Mouse (Mus musculus): ENCODE measurements at regions not wholly inside any gene's neighbourhood (a gene's known extent, or its start where the extent isn't known, plus 50 kb on each side); places are given as distances from the start of the nearest gene placed in this dataset.
A peak's percentile ranks its signal among the peaks of the same experiment; 100 is the strongest.

- no peak for DNase-seq
These were observed 140.4 kb upstream of the Grik3 start for GRCm38 (mm10) chr4:125350056-125350455.

GRCm38 (mm10) chr4:125339056-125339455 lies 151.4 kb upstream of the Grik3 start:
- no peak for DNase-seq

DNA sequence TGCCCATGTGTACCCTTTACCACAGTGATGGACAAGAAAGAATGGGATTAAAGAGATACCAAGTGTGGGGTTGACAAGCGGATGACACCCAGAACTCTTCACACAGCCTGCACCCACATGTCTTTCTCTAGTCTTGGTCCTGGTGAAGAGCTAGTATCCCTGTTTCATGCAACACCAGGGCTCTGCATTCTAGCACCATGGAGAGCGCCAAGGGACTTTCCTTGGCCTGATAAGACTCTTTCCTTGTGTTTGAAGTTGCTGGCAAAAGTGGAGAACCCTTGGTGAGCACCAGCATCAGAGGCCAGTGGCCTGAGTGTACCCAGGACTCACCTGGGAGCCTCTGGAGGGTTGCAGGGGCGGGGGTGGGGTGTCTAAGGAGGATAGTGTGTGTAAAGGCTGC lies 161.7 kb upstream of the Grik3 start:
- DNase-seq, result no peak

DNA sequence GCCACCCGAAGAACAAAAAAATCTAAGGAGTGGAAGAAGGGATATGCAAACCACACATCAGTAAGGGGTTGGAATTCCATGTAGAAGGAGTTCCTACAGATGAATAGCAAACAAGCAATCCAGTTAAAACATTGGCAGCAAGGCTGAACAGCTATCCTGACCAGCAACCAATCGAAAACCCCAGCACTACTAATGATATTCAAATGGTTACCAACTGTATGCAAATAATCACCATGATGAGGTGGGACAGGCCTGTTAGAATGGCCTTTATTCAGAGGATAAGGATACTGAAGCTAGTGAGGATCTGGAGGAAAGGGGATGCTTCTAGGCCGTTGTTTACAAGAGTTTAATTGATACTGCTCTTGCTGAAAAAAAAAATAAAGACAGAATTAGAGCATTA lies 166.0 kb upstream of the Grik3 start:
- DNase-seq, result no peak

GRCm38 (mm10) chr4:125319343-125319742 lies 171.2 kb upstream of the Grik3 start:
- DNase-seq, result no peak

DNA sequence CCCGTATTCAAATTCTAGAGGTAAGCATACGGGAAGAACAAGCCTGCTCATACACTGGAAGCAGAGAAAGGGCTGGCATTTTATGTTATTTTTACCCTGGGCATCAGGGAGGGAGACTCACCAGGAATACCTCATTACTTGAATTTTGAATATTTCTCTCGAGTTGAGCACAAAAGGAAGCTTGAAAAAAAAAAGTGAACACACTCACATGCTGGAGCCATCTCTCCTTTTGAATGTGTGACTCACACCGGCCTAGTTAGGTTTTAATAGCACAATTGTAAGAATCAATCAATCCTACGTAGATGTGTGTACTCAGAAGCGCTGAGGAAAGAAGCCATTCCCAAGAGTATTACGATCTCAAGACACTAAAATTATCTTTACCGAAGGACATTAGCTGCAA lies 172.2 kb upstream of the Grik3 start:
- DNase-seq, result no peak

DNA sequence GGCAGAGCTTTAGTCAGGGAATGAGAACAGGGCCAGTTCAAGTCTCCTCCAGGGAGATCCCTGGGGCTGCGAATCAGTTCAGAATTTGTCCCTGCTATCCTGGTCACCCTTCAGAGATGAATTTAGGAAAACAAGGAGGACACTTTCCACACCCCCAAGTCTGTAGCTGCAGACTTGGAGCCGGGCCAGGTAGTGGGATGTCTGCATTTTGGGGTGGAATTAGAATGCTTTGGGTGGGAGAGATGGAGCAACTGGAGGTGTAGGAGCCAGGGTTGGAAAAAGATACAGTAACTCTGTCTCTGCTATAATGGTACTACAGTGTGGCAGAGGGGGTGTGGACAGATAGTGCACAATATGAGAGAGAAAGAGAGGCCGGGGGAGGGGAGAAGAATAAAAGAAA lies 173.6 kb upstream of the Grik3 start:
- no peak for DNase-seq

GRCm38 (mm10) chr4:125315818-125316217 lies 174.7 kb upstream of the Grik3 start:
- DNase-seq, result no peak

DNA sequence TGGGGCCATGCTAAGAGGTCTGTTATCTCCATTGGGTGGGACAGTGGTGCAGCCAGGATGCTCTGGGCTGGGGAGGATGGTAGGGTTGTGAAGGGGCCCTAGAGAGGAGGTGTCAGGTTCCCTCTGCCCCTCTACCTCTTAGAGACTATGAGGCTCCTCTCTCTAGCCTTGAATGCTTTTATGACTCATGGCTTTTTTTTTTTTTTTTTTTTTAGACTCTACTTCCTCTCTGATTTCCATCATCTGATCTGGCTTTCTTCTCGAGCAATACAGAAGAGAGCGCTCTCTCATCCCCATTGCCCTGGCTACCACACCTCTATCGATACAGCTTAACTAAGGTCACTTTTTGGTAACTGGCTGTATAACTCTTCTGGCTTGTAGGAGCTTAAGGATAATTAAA lies 176.6 kb upstream of the Grik3 start:
- DNase-seq, result no peak

DNA sequence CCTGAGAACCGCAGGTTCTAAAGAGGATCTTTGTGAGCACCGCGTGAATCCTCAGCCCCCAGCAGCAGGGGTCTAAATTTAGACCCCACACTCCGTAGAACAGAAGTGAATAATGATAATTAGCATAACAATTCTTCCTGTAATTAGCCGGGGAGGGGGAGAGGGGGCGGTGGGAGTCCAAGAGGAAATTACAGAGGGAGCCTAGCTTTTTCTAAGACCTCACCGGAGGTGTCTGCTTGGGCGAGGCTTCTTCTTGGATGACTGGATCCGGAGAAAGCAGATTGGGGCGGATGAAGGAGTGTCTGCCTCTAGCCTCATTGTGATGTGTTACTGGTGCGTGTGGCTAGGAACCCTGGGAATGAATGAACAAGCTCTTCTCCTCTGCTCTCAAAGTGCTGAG lies 177.2 kb upstream of the Grik3 start:
- DNase-seq, result no peak

- DNase-seq, result no peak
These were observed 180.5 kb upstream of the Zc3h12a start for GRCm38 (mm10) chr4:125308171-125308570.

GRCm38 (mm10) chr4:125305766-125306165 lies 178.1 kb upstream of the Zc3h12a start:
- DNase-seq, result no peak

DNA sequence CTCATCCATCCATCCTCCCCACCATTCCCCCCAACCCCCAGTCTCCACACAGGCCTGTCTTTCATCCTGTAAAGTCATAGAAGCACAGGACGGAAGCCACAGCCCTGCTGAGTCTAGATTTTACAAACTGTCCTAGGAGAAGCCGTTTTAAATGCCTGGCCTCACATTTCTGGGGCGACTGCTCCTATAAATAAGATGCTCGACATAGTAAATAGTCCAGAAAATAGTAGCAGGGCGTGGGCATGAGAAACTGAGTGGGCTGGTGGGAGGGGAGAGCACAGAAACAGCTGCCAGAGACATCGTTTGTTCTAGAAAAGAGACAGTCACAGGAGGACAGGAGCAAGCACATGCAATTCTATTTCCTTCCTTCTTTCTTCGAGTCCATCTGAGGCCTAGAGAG lies 175.0 kb upstream of the Zc3h12a start:
- DNase-seq, result no peak

- DNase-seq, result peak; percentile 2 to 3
These were observed 173.1 kb upstream of the Zc3h12a start for GRCm38 (mm10) chr4:125300503-125301457.

GRCm38 (mm10) chr4:125290761-125291160 lies 163.1 kb upstream of the Zc3h12a start:
- DNase-seq, result no peak

- DNase-seq, result no peak
These were observed 162.1 kb upstream of the Zc3h12a start for GRCm38 (mm10) chr4:125289709-125290108.

DNA sequence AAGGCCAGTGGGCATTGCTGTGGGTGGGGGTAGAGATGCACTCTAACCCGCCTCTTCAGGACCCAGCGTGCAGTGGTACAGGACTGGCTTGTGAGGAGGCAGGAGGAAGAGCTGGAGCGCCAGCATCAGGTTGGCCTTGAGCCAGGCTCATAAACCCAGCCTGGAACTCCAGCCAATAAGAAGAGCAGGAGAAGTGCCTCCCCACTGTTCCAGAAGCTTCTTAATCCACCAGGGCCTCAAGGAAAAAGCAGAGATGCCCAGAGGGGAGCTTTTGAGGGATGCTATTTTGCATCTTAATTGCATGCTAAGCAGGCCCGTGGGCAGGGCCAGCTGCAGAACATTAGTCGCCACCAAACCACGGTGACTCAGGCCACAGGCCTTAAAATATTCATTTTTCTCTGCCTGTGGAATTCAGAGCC lies 161.4 kb upstream of the Zc3h12a start:
- no peak for DNase-seq

GRCm38 (mm10) chr4:125282974-125283319 lies 155.3 kb upstream of the Zc3h12a start:
- DNase-seq, result no peak

- DNase-seq, result no peak
These were observed 154.7 kb upstream of the Zc3h12a start for GRCm38 (mm10) chr4:125282154-125282973.

DNA sequence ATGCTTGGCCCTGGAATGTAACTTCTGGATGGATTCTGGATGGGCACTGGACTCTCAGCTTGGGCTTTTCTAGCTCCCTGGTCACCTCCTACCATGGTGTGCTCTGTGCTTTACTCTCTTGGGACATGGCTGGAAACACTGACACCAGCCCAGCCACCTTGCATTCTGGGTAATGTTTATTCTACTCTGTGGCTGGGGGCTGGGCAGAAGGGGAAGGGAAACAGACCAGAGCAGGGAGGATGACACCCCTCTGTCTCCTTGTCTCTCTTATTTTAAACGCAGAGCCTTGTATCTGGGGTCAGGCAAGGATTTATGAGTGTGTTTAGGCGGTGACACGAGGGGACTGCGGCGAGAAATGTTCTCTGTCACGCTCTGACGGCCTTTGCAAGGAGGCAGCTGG lies 151.5 kb upstream of the Zc3h12a start:
- DNase-seq, result no peak

GRCm38 (mm10) chr4:125276861-125277260 lies 149.2 kb upstream of the Zc3h12a start:
- DNase-seq, result no peak

- DNase-seq, result no peak
These were observed 147.6 kb upstream of the Zc3h12a start for GRCm38 (mm10) chr4:125275259-125275658.

- no peak for DNase-seq
These were observed 143.3 kb upstream of the Zc3h12a start for GRCm38 (mm10) chr4:125270951-125271350.

DNA sequence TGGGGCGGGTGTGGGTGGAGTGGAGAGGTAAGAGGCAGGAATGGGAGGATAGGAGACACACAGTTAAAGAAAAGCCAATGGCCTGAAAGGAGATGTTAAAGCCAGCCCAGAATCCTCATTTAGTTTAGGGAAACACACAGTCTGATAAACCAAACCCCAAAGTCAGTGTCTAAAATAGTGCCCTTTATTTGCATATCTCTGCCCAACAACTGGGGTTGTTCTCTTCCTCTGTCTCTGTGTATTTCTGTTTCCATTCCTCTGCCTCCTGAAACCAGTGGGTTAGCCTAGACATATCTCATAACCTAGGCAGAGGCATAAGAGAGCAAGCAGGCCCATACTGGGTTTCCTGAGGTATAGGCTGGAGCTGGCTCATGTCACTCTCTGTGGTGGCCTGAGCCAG lies 138.6 kb upstream of the Zc3h12a start:
- DNase-seq, result no peak

Data from B cell, adult 2 months (primary cell).